Mouse (Mus musculus) small intestine, adult 2 months (tissue): ENCODE data around the gene Tmem268.

ENCODE experiments used
- CTCF ChIP-seq: fragments of 200-500 bp; IDR thresholded peaks from 2 replicates; pipeline ENCODE4 v1.5.1; 2012; ENCODE audit warnings: low read depth, mild to moderate bottlenecking, control low read depth, inconsistent platforms, low read length, moderate library complexity, mixed read lengths; ENCODE audit not compliant: insufficient replicate concordance, insufficient read length; ENCODE audit errors: extremely low read depth
- POLR2A ChIP-seq: fragments of 200-500 bp; IDR thresholded peaks from 2 replicates; pipeline ENCODE4 v1.6.1; 2012; ENCODE audit warnings: low read depth, mild to moderate bottlenecking, control low read depth, inconsistent platforms, low read length, moderate library complexity

DNA sequence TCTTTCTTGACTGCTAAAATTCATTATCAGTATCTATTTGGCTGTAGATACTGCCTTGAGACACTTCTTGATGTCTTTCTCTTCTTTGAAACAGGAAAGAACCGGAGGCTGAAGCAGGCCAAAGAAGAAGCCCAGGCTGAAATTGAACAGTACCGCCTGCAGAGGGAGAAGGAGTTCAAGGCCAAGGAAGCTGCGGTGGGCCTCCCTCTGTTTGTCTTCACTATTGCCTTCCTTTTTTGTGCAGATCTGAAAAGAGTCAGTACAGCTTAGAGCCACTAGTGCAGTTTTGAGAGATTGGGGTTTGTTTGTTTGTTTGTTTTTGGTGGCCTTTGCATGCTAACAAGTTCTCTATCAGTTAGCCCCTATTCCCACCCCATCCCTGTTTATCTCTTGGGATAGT lies 10.1 kb upstream of the Tmem268 start:
- TF ChIP-seq CTCF: no peak
- TF ChIP-seq POLR2A: no peak
